Mouse (Mus musculus): ENCODE data around the gene Scgn. TPM values are rescaled to one million over a fixed set of nuclear protein-coding genes. Genes with fewer than 3 reads are reported as not detected.

Scgn gene
- polyA plus RNA-seq, 1 experiment from 2014 or later = not detected

DNA sequence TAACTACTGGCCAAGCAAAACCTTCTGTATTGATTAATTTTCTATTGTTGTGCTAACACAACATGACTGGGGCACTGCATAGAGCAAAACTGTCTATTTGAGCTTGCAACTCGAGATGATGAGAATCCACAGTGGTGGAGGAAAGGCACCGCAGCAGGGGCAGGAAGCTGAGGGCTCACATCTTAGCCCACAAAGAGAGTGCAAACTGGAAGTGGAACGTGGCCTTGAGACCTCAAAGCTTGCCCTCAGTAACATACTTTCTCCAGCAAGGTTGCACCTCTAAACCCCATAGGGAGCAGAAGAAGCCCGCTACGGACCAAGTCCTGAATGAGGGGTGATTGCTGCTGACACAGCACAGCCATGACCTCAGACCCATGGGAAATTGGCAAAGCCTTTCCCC lies 80.9 kb downstream of the Scgn start:
- Histone ChIP-seq H3K4me3 (no peak overlapping the region), H3K4me2 (no peak overlapping the region), H3K36me3 (no peaks in the 10 kb centered on the region), H3K9ac (no peak overlapping the region), H3K27me3 (no peaks in the 10 kb centered on the region), H3K9me3 (no peaks in the 10 kb centered on the region), H3K27ac (no peak overlapping the region), H3K4me1 (no peaks in the 10 kb centered on the region)
- 74% methylated on average over 5 of the region's 5 CpGs for WGBS
- no peak for ATAC-seq (ENCODE audit: borderline replicate concordance, extremely low read depth, low FRiP score, low TSS enrichment)

DNA sequence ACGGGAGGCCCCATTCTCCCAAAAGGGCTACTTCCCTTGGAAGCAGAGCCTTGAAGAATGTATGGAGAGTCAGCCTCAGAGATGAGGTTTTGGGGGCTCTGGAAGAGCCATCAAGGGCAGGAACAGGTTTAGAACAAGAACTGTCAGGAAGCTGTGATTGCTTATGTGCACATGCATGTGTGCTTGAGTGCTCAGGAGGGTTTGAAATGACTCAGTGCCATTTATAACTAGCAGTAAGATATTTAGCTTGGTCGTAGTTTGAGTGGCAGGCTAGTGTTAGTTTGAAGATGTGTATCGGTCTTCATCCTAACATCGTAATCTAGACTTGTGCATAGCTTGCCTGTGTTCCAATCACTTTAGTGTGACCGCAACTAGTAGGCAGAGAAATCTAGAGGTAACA lies 84.1 kb downstream of the Scgn start:
- Histone ChIP-seq H3K4me2 (no peak overlapping the region), H3K4me1 (no peaks in the 10 kb centered on the region), H3K9ac (no peak overlapping the region), H3K27ac (no peak overlapping the region), H3K27me3 (no peaks in the 10 kb centered on the region), H3K36me3 (no peaks in the 10 kb centered on the region), H3K4me3 (no peak overlapping the region), H3K9me3 (no peaks in the 10 kb centered on the region)
- WGBS = 88% methylated on average over 5 of the region's 5 CpGs
- ATAC-seq (ENCODE audit: borderline replicate concordance, extremely low read depth, low FRiP score, low TSS enrichment) = no peak

Small RNA genes within 50 kb of the gene (microRNA-seq; reads per million reads assigned to microRNA genes)
- not detected for gene Gm44344

Other genes with a start within 250 kb of the Scgn start
- 12.0 and 13.7 TPM in 2 replicates for gene Hist1h3c, start 245.6 kb downstream of the Scgn start, polyA plus RNA-seq (2015; fragmentation: Nextera tagmentation; extraction: Ambion mirVana)
- gene Hist1h2bb, start 244.5 kb downstream of the Scgn start, polyA plus RNA-seq (2015; fragmentation: Nextera tagmentation; extraction: Ambion mirVana) = 3.2 and 4.1 TPM in 2 replicates
- gene Hist1h2ab, start 240.1 kb downstream of the Scgn start, polyA plus RNA-seq (2015; fragmentation: Nextera tagmentation; extraction: Ambion mirVana) = 74.3 and 83.5 TPM in 2 replicates
- 12.0 and 18.6 TPM in 2 replicates for gene Hist1h3b, start 238.9 kb downstream of the Scgn start, polyA plus RNA-seq (2015; fragmentation: Nextera tagmentation; extraction: Ambion mirVana)
- gene Hist1h4b, start 234.2 kb downstream of the Scgn start, polyA plus RNA-seq (2015; fragmentation: Nextera tagmentation; extraction: Ambion mirVana) = 5.8 and 7.5 TPM in 2 replicates
- gene Hist1h4a, start 230.0 kb downstream of the Scgn start, polyA plus RNA-seq (2015; fragmentation: Nextera tagmentation; extraction: Ambion mirVana) = 0.69 TPM in 1 of 2 replicates, not detected in the other
- gene Hist1h3a, start 228.8 kb downstream of the Scgn start, polyA plus RNA-seq (2015; fragmentation: Nextera tagmentation; extraction: Ambion mirVana) = 8.3 and 8.5 TPM in 2 replicates
- gene Hist1h1a, start 227.5 kb downstream of the Scgn start, polyA plus RNA-seq (2015; fragmentation: Nextera tagmentation; extraction: Ambion mirVana) = 3.3 and 3.9 TPM in 2 replicates
- not detected in 2 replicates for gene Trim38, start 221.3 kb downstream of the Scgn start, polyA plus RNA-seq (2015; fragmentation: Nextera tagmentation; extraction: Ambion mirVana)
- gene Slc17a2, start 184.2 kb downstream of the Scgn start, polyA plus RNA-seq (2015; fragmentation: Nextera tagmentation; extraction: Ambion mirVana) = not detected in 2 replicates
- gene Slc17a3, start 151.8 kb downstream of the Scgn start, polyA plus RNA-seq (2015; fragmentation: Nextera tagmentation; extraction: Ambion mirVana) = not detected in 2 replicates
- gene Slc17a1, start 123.5 kb downstream of the Scgn start, polyA plus RNA-seq (2015; fragmentation: Nextera tagmentation; extraction: Ambion mirVana) = 0.15 TPM in 1 of 2 replicates, not detected in the other
- not detected in 2 replicates for gene Slc17a4, start 76.2 kb downstream of the Scgn start, polyA plus RNA-seq (2015; fragmentation: Nextera tagmentation; extraction: Ambion mirVana)
- not detected in 2 replicates for gene Hist1h2ba, start 57.1 kb downstream of the Scgn start, polyA plus RNA-seq (2015; fragmentation: Nextera tagmentation; extraction: Ambion mirVana)
- not detected in 2 replicates for gene Hist1h2aa, start 56.8 kb downstream of the Scgn start, polyA plus RNA-seq (2015; fragmentation: Nextera tagmentation; extraction: Ambion mirVana)

Measured in lung, embryonic 15.5 days (tissue).